Mouse (Mus musculus) midbrain, postnatal 0 days (tissue): ENCODE results near the gene Vwa1. TPM values are rescaled to one million over a fixed set of nuclear protein-coding genes. Genes with fewer than 3 reads are reported as not detected.
"Not testable (repeated sequence)": the region's sequence is repeated elsewhere in the genome, so short reads cannot be mapped to it uniquely, and the experiment has no call there.

ENCODE experiments used
- ATAC-seq: fragments of 200-750 bp; cut with Nextera tagmentation; 2 replicates; pipeline ENCODE4 v1.8.0; 2017; ENCODE audit warnings: moderate number of reproducible peaks, mild to moderate bottlenecking, moderate TSS enrichment, moderate library complexity; ENCODE audit not compliant: low FRiP score
- DNase-seq: peaks from one replicate; pipeline ENCODE4 v3.0.0-alpha.2; 2015; ENCODE audit warnings: low spot score
- H3K27ac ChIP-seq: fragments of 300-500 bp; sonication (generic); 2 replicates; pipeline ENCODE4 v1.5.1; 2014; ENCODE audit warnings: low read depth, mild to moderate bottlenecking, low read length, mixed read lengths
- H3K27me3 ChIP-seq: fragments of 300-500 bp; sonication (generic); 2 replicates; pipeline ENCODE4 v1.6.1; 2014; ENCODE audit warnings: low read length, control low read depth, mixed read lengths; ENCODE audit not compliant: insufficient read depth
- H3K36me3 ChIP-seq: fragments of 300-500 bp; sonication (generic); 2 replicates; pipeline ENCODE4 v1.6.1; 2014; ENCODE audit warnings: low read length, control low read depth, mixed read lengths; ENCODE audit not compliant: insufficient read depth
- H3K4me1 ChIP-seq: fragments of 300-500 bp; sonication (generic); 2 replicates; pipeline ENCODE4 v1.6.1; 2014; ENCODE audit warnings: mild to moderate bottlenecking, control low read depth, antibody characterized with exemption, low read length, mixed read lengths; ENCODE audit not compliant: insufficient read depth
- H3K4me2 ChIP-seq: fragments of 300-500 bp; sonication (generic); 2 replicates; pipeline ENCODE4 v1.6.1; 2014; ENCODE audit warnings: low read depth, mild to moderate bottlenecking, low read length, mixed read lengths; ENCODE audit not compliant: poor library complexity, severe bottlenecking
- H3K4me3 ChIP-seq: fragments of 300-500 bp; sonication (generic); 2 replicates; pipeline ENCODE4 v1.5.1; 2014; ENCODE audit warnings: low read depth, mild to moderate bottlenecking, low read length, moderate library complexity
- H3K9ac ChIP-seq: fragments of 300-500 bp; sonication (generic); replicated peaks from 2 replicates; pipeline ENCODE4 v1.6.1; 2014; ENCODE audit warnings: mild to moderate bottlenecking, low read length, moderate library complexity, mixed read lengths; ENCODE audit not compliant: poor library complexity, severe bottlenecking
- H3K9me3 ChIP-seq: fragments of 300-500 bp; sonication (generic); 2 replicates; pipeline ENCODE4 v1.6.1; 2016; ENCODE audit warnings: low read length, control low read depth
- CTCF ChIP-seq: IDR thresholded peaks from 2 replicates; pipeline ENCODE4 v1.5.1; 2016; ENCODE audit warnings: antibody characterized with exemption, mild to moderate bottlenecking
- WGBS: fragments of 180-500 bp; shearing (Covaris S2); extraction: QIAGEN DNeasy Blood & Tissue Kit; methylation state at CpG from one replicate; pipeline ENCODE4 v1.1.7; 2014; 5-methylcytosine and 5-hydroxymethylcytosine counted together
- polyA plus RNA-seq: library from polyadenylated mRNA; unstranded; fragments of >200 nt; fragmentation: Nextera tagmentation; extraction: Ambion mirVana; gene quantifications from 2 replicates; pipeline ENCODE4 v1.2.1, GENCODE M21; 2015
- total RNA-seq: library from RNA; depleted of rRNA; stranded (reverse); fragments of >200 nt; gene quantifications from 2 replicates; pipeline ENCODE4 v1.2.3, GENCODE M21; 2014

Gene Vwa1
- total and polyA plus RNA-seq, 2 experiments from 2014 or later = 25.5 to 42.5 TPM

DNA sequence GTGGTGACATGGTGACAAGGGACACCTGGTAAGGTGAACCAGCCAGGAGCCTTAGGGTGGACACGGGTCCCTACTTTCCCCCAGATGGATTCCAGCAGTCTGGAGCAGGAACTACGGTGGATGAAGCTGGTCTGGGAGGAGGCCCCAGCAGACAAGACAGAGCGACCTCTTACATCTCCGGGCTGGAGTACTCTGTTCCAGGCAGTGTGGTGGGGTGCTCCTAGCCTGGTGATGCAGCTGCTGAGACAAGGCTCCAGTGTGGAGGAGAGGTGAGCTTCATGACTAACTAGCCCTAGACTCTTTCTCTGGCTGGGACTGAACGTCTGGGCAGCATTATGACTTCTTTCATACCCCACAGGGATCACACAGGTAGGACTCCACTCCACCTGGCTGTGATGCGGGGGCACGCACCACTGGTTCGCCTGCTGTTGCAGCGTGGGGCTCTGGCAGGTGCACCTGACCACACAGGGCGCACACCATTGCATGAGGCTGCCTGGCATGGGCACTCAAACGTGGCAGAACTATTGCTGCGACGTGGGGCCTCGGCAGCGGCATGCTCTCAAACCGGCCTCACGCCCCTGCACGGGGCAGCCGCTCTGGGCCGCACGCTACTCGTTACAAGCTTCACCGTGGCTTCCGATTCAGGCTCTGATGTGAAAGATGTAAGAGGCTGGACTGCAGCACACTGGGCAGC, 16.9 kb upstream of the Vwa1 start:
- Histone ChIP-seq H3K9me3 (no peaks in the 10 kb centered on the region), H3K4me3 (no peak overlapping the region), H3K36me3 (no peaks in the 10 kb centered on the region), H3K4me1 (no peaks in the 10 kb centered on the region), H3K4me2 (no peak overlapping the region), H3K27me3 (no peaks in the 10 kb centered on the region; the same call in 1 of the 2 replicates), H3K9ac (no peak overlapping the region), H3K27ac (no peak overlapping the region)
- 78% methylated on average over 24 of the region's 24 CpGs for WGBS
- TF ChIP-seq CTCF = no peak
- DNase-seq (no peak), ATAC-seq (no peak)

DNA sequence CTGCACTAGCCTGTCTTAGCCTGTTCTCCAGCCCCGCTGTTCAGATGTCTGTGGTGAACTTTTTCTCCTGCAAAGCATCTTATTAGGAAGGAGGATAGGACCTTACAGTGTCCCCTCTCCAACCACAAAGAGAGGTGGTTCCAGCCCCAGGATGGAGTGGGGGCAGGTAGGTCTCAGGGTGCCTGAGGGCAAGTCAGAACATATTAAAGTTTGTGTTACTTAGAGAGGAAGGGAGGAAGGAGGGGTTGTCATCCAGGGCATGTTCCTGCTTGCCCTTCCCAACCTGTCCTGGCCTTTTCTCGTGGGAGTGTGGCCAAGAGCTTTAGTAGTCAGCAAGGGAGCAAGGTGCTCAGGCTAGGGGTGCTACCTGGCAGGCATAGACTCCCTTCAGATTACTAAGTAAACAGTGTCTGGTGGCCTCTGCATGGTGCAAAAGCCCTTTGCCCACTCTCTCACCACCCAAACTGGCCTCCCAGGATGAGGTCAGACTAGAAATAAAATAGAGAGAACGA, 16.2 kb upstream of the Vwa1 start:
- no peaks in the 10 kb centered on the region for H3K9me3 ChIP-seq
- WGBS = 67% methylated on average over 3 of the region's 3 CpGs
- TF ChIP-seq CTCF = no peak

DNA sequence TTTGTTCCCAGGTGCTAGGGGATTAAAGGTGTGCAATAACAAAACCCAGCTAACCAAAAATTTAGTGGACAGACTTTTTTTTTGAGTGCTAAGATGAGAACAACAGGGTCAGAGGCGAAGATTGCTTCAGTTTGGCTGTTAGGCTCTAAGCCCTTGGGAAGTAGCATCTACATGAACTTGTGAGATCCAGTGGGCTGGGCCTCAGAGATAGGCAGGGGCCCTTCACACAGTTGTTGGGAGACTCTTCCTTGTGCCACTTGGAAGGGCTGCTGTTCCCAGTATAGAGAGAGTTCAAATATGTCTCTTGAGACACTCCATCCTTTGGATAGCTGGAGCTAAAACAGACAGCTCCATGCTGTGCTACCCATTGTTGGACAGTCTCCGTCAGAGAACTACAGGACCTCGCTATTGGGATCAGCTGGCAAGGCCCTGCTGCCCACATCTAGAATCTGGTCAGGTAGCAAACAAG, 15.6 kb upstream of the Vwa1 start, which contains the start of gene Ankrd65:
Gene Ankrd65 (plus strand): TSS at position 419 of the 469 bp plus-strand sequence.
- Histone ChIP-seq H3K9me3 (no peaks in the 10 kb centered on the region), H3K4me3 (no peak within 1 kb of the TSS), H3K4me2 (no peak within 1 kb of the TSS), H3K27me3 (no peaks in the 10 kb centered on the region; the same call in 1 of the 2 replicates), H3K27ac (no peak within 1 kb of the TSS), H3K4me1 (peaks cover 4% of the 10 kb centered on the region; the same call in 1 of the 2 replicates), H3K36me3 (no peaks in the 10 kb centered on the region), H3K9ac (no peak within 1 kb of the TSS)
- 63% methylated on average over 3 of the region's 3 CpGs for WGBS
- no peak for TF ChIP-seq CTCF
- DNase-seq (no peak), ATAC-seq (no peak)

More for the DNA sequence above, 16.2 kb upstream of the Vwa1 start:
- Histone ChIP-seq H3K4me2 (no peak overlapping the region), H3K36me3 (no peaks in the 10 kb centered on the region), H3K4me3 (no peak overlapping the region), H3K4me1 (no peaks in the 10 kb centered on the region), H3K9ac (no peak overlapping the region), H3K27me3 (no peaks in the 10 kb centered on the region; the same call in 1 of the 2 replicates), H3K27ac (no peak overlapping the region)
- ATAC-seq (no peak), DNase-seq (no peak)

DNA sequence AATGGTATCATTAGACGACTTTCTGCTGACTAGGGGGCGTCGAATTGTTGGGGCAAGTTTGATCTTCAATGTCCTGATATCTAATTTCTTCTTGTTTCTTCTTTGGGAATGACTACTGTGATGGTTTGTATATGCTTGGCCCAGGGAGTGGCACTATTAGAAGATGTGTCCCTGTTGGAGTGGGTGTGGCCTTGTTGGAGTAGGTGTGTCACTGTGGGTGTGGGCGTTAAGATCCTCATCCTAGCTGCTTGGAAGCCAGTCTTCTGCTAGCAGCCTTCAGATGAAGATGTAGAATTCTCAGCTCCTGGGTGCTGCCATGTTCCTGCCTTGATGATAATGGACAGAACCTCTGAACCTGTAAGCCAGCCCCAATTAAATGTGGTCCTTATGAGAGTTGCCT, 14.3 kb upstream of the Vwa1 start:
- ATAC-seq, H3K4me3 ChIP-seq, H3K4me2 ChIP-seq, H3K36me3 ChIP-seq, DNase-seq, H3K4me1 ChIP-seq, H3K27ac ChIP-seq, H3K9ac ChIP-seq, H3K9me3 ChIP-seq, H3K27me3 ChIP-seq: not testable (repeated sequence)
- 81% methylated on average over 4 of the region's 4 CpGs for WGBS

DNA sequence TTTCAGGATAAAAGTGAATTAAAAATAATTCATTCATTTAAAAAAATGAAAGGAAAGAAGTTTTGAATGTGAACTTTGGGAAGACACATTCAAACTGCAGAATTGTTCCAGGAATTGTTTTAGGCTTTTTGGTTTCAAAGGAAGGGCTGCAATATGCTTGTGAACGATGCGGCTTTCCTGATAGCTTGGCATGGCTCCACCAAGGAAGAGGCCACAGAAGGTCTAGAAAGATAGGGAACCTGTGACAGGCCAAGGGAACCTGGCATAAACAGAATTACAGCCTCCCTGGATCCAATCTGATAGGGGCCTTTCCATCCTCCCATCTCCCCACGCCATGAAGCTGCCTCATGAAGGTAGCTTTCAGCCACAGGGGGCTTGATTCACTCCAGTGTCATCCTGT, 13.8 kb upstream of the Vwa1 start:
- DNase-seq (no peak), ATAC-seq (no peak)
- H3K27me3 ChIP-seq = no peaks in the 10 kb centered on the region; the same call in 1 of the 2 replicates
- H3K9me3 ChIP-seq = no peaks in the 10 kb centered on the region
- TF ChIP-seq CTCF = no peak
- H3K4me3 ChIP-seq = no peak overlapping the region
- H3K36me3 ChIP-seq = no peaks in the 10 kb centered on the region
- no peak overlapping the region for H3K27ac ChIP-seq
- H3K4me1 ChIP-seq = peaks cover 6% of the 10 kb centered on the region; the same call in 1 of the 2 replicates
- H3K4me2 ChIP-seq = no peak overlapping the region
- 85% methylated on average over 3 of the region's 3 CpGs for WGBS
- no peak overlapping the region for H3K9ac ChIP-seq

DNA sequence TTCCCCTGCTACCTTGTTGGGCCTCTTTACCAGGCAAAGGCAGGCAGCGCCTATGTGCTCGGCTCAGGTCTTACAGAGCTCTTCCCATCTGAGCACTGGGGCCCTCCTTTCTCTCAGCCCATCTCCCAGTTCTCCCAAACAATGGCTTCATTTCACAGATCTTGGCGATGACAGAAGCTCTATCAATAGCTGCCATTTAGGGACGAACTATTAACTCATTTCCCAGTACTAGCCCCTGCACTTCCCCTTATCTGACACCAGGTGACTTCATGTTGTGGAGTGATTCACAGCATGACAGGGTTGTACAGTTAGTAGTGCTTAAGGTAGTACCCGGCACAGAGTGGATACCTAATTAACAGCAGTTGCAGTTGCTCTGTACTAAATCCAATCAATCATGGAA, 11.3 kb upstream of the Vwa1 start, which contains the start of gene Tmem88b:
Gene Tmem88b (minus strand): TSS at position 56 of the 400 bp plus-strand sequence.
- H3K4me3 ChIP-seq = peak within 1 kb of the TSS; percentile 67
- peak; percentile 51 for TF ChIP-seq CTCF
- H3K9ac ChIP-seq = peak within 1 kb of the TSS; percentile 88
- 68% methylated on average over 5 of the region's 5 CpGs for WGBS
- DNase-seq (no peak), ATAC-seq (no peak)
- no peaks in the 10 kb centered on the region for H3K9me3 ChIP-seq
- H3K27me3 ChIP-seq = no peaks in the 10 kb centered on the region
- H3K36me3 ChIP-seq = no peaks in the 10 kb centered on the region
- H3K4me2 ChIP-seq = peak within 1 kb of the TSS; percentile 78
- peaks cover 6% of the 10 kb centered on the region; the same call in 1 of the 2 replicates for H3K4me1 ChIP-seq
- H3K27ac ChIP-seq = peak within 1 kb of the TSS; percentile 91; the same call in 1 of the 2 replicates
